Mouse (Mus musculus): ENCODE measurements around the gene Olfr1395. TPM values are rescaled to one million over a fixed set of nuclear protein-coding genes. Genes with fewer than 3 reads are reported as not detected.
"Not testable (repeated sequence)": the region's sequence is repeated elsewhere in the genome, so short reads cannot be mapped to it uniquely, and the experiment has no call there.

Olfr1395 gene
- polyA plus RNA-seq, 1 experiment from 2014 or later = not detected

DNA sequence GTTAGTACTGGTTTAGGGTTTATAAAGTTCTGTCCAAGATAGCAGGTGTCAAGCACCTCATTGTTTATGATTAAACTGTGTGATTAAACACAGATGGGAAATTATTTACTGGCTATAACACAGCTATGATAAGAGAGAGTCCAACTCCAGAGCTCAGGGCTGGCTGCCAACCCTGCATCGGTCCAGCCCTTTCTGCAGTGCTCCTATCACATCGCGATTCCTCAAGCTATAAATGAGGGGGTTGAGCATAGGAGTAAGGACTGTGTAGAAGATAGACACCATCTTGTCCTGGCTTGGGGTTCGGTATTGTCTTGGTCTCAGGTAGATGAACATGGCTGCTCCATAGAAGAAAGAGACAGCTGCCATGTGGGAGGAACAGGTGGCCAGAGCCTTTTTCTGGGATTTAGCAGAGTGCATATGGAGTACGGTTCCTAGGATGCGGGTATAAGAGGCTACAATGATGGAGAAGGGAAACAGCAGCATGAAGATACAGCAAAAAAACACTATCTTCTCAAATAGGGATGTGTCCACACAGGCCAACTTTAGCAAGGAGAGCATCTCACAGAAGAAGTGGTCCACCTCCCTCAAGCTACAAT lies 29.4 kb upstream of the Olfr1395 start:
- Histone ChIP-seq H3K9ac (no peak overlapping the region), H3K4me2 (no peak overlapping the region), H3K27me3 (no peaks in the 10 kb centered on the region), H3K36me3 (no peaks in the 10 kb centered on the region), H3K4me3 (no peak overlapping the region), H3K27ac (no peak overlapping the region), H3K4me1 (no peaks in the 10 kb centered on the region), H3K9me3 (no peaks in the 10 kb centered on the region)
- 76% methylated on average over 6 of the region's 6 CpGs for WGBS
- ATAC-seq (ENCODE audit: insufficient number of reproducible peaks, low FRiP score, low TSS enrichment, low read depth) = no peak

DNA sequence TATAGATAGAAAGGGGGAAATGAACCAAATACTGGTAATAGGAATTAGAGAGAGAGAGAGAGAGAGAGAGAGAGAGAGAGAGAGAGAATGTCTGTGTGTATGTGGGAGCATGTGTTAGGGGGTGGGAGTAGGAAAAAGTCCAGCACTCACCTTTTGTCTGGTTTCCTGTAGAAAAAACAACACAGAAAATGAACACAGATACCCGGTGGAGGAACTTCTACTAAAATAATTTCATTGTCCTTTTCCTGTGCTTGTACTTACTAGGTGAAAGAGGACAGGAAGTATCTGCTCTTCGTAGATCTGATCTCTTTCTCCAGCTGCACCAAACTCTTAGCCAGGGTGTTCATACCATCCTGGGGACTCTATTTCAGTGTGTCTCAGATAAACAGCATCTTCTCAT lies 27.9 kb upstream of the Olfr1395 start:
- Histone ChIP-seq H3K4me1 (no peaks in the 10 kb centered on the region), H3K9ac (no peak overlapping the region), H3K27ac (no peak overlapping the region), H3K9me3 (no peaks in the 10 kb centered on the region), H3K4me3 (no peak overlapping the region), H3K4me2 (no peak overlapping the region), H3K27me3 (no peaks in the 10 kb centered on the region), H3K36me3 (no peaks in the 10 kb centered on the region)
- ATAC-seq (ENCODE audit: insufficient number of reproducible peaks, low FRiP score, low TSS enrichment, low read depth) = no peak
- WGBS = 67% methylated on average over 2 of the region's 2 CpGs

DNA sequence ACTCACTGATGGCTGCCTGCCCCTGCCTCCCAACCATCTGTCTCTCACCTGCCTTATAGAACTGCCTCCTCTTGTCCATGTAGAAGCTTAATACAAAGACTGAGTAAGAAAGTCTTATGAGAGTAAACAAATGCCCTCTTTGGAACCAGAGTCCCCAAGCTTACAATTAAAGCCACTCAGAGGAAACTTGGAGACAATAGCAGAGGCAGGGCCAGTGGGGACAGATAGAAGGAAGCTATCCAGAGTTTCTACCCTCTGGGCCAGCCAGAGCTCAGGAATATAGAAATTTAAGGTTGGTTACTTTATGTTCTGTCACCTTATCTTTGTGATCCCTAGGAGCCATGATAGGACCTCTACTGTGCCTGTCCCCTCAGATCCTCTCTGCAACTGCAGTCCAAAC lies 27.3 kb upstream of the Olfr1395 start, which contains the start of gene Olfr1396:
Olfr1396 (minus strand) TSS at position 101 of the 400 bp plus-strand sequence.
- no peak for ATAC-seq (ENCODE audit: insufficient number of reproducible peaks, low FRiP score, low TSS enrichment, low read depth)
- Histone ChIP-seq H3K36me3 (no peaks in the 10 kb centered on the region), H3K4me3 (no peak within 1 kb of the TSS), H3K9me3 (no peaks in the 10 kb centered on the region), H3K4me1 (no peaks in the 10 kb centered on the region), H3K27ac (no peak within 1 kb of the TSS), H3K9ac (no peak within 1 kb of the TSS), H3K4me2 (no peak within 1 kb of the TSS), H3K27me3 (no peaks in the 10 kb centered on the region)

DNA sequence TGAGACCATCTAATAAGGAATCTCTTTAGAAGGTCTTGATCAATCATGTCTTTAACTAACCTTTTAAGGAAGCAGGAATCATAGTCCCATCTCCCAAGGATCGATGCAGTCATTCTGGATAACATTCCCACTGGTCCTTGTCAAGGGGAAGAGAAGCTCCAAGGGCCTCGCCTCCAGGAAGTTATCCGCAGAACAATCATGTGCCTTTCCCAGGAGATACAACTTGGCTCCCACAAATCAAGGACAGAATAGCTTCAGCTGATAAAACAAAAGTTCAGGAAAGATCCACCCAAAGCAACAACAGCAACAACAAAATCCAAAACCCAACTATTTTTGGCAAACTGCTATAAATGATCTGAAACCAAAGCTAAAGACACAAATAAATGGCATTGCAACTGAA lies 22.4 kb upstream of the Olfr1395 start:
- no peaks in the 10 kb centered on the region for H3K9me3 ChIP-seq
- no peaks in the 10 kb centered on the region for H3K4me1 ChIP-seq
- H3K9ac ChIP-seq = no peak overlapping the region
- no peaks in the 10 kb centered on the region for H3K27me3 ChIP-seq
- H3K27ac ChIP-seq = no peak overlapping the region
- H3K4me3 ChIP-seq = no peak overlapping the region
- H3K36me3 ChIP-seq = no peaks in the 10 kb centered on the region
- WGBS = 87% methylated on average over 3 of the region's 3 CpGs
- no peak for ATAC-seq (ENCODE audit: insufficient number of reproducible peaks, low FRiP score, low TSS enrichment, low read depth)
- no peak overlapping the region for H3K4me2 ChIP-seq

DNA sequence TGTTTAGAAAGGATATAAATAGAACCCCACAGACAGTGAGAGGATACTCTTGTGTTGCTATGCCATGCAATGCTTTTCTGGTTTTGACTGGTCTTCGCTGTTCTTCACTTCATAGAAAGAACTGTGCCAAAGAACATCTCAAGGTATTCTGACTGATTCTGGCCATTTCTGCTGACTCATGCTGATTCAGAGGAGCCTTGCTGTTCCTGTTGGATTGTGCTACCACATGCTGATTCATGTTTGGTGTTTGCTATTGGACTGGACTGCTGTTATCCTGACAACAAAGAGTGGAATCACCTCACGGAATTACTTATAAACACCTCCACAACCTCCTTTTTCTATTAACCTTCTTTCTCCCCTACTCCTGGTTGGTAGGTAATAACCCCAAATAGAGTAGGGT lies 17.9 kb upstream of the Olfr1395 start:
- H3K9me3 ChIP-seq = no peaks in the 10 kb centered on the region
- no peak overlapping the region for H3K4me2 ChIP-seq
- ATAC-seq (ENCODE audit: insufficient number of reproducible peaks, low FRiP score, low TSS enrichment, low read depth) = no peak
- no peak overlapping the region for H3K4me3 ChIP-seq
- H3K9ac ChIP-seq = no peak overlapping the region
- H3K4me1 ChIP-seq = no peaks in the 10 kb centered on the region
- H3K27me3 ChIP-seq = no peaks in the 10 kb centered on the region
- 85% methylated on average over 2 of the region's 2 CpGs for WGBS
- no peaks in the 10 kb centered on the region for H3K36me3 ChIP-seq
- H3K27ac ChIP-seq = no peak overlapping the region

DNA sequence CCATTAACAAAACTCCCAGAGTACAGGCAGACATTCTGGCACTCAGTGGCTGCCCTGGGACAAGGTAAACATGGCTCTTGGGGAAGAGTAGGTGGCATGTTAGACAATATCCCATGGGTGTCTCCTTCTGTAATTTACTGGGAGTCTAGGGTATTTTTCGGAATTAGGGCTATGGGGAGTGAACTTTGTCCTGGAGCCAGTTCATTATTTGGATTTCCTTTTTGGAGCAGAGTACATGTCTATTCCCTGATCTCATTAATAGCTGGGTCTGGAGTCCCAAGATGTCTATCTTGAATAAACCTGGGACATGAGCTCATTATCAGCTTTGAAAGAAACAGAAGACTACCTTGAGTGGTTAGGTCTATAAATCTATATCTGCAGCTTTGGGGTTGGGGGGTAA lies 12.0 kb downstream of the Olfr1395 start, which contains the start of gene Olfr1394:
Olfr1394 (plus strand) TSS at position 301 of the 400 bp plus-strand sequence.
- Histone ChIP-seq H3K4me3 (no peak within 1 kb of the TSS), H3K4me1 (no peaks in the 10 kb centered on the region), H3K27ac (no peak within 1 kb of the TSS), H3K9me3 (no peaks in the 10 kb centered on the region), H3K27me3 (no peaks in the 10 kb centered on the region), H3K36me3 (no peaks in the 10 kb centered on the region), H3K4me2 (no peak within 1 kb of the TSS), H3K9ac (no peak within 1 kb of the TSS)
- ATAC-seq (ENCODE audit: insufficient number of reproducible peaks, low FRiP score, low TSS enrichment, low read depth) = no peak
- 89% methylated on average over 1 of the region's 1 CpGs for WGBS

DNA sequence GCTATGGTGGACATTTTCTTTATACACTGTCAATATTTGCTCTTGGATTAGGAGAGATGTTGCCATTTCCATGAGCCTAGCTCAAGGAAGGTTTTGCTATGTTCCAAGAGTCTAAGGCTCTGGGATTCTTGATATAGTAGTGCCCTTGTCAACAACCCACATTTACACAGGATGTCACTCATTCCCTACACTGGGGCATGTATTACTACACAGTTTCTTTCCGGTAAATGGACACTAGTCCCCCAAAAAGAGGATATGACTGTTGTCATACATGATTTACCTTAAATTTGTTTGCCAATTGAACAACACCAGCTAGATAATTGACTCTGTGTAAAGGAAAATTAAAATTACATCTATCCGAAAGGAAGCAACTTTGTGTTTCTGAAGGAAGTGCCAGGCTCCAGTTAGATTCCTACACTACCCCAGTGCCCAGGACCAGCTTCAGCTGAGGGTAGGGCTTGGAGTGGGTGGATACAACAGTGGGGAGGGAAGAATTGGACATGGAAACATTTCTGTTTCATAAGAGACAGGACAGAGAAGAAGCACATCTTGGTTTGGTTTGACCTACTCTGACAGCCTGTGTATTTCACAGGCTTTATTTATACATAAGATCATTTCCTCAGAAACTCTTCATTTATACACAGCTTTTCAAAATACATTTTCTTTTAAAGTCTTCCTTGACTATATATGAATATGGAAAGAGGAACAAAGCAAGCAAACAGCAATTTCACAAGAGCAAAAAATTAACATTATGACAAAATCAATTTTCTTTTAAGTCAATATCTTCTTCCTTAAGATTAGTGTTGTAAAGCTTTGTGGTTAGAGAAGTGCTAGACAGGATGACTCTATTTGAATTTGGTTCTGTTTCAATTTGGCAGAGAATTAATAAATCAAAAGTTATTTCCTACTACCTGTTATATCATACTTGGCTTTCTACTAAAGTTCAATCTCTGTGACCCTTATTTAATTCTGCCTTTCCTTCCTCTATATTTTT lies 15.0 kb downstream of the Olfr1395 start:
- Histone ChIP-seq H3K9me3 (no peaks in the 10 kb centered on the region), H3K27ac (no peak overlapping the region), H3K4me2 (no peak overlapping the region), H3K36me3 (no peaks in the 10 kb centered on the region), H3K4me1 (no peaks in the 10 kb centered on the region), H3K4me3 (no peak overlapping the region), H3K27me3 (no peaks in the 10 kb centered on the region), H3K9ac (no peak overlapping the region)
- ATAC-seq (ENCODE audit: insufficient number of reproducible peaks, low FRiP score, low TSS enrichment, low read depth) = no peak
- 88% methylated on average over 2 of the region's 2 CpGs for WGBS

DNA sequence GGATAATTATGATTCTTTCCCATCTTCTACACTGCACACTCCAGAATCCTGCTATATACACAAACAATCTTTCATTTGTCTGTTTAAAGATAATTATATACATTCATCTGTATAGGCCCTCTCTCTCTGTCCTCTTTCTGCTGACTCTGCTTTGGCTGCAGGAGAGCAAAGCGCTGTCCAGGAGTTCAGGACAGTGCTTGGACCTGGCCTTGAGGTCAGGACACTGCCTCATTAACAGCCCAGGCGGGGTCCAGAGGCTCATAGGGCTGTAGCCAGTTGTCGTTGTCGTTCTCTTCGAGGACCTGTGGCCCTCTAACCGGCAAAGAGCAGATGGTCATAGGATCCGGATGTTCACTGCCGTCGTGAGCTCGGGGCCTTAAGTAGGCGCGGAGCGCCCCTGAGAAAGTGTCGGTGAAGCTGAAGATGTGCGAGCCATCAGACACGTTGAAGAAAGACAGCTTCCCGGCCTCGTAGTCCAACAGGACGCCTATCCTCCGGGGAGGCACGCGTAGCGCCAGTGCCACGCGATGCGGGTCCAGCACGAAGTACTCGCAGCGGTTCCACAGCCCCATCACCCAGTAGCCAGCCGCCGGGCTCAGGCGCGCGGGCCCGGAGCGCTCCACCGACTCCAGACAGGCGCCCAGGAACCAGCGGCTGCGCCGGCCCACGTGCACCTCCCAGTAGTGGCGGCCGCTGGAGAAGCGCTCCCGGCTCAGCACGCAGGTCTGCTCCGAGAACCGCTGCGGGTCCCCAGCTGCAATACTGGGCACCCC lies 27.0 kb downstream of the Olfr1395 start:
- Histone ChIP-seq H3K27ac (no peak overlapping the region), H3K4me2 (peak overlapping the region; percentile 49), H3K9me3 (no peaks in the 10 kb centered on the region), H3K4me3 (peak overlapping the region; percentile 28), H3K27me3 (peaks cover 31% of the 10 kb centered on the region), H3K4me1 (peaks cover 6% of the 10 kb centered on the region), H3K36me3 (no peaks in the 10 kb centered on the region), H3K9ac (no peak overlapping the region)
- no peak for ATAC-seq (ENCODE audit: insufficient number of reproducible peaks, low FRiP score, low TSS enrichment, low read depth)
- WGBS = 6% methylated on average over 50 of the region's 50 CpGs

DNA sequence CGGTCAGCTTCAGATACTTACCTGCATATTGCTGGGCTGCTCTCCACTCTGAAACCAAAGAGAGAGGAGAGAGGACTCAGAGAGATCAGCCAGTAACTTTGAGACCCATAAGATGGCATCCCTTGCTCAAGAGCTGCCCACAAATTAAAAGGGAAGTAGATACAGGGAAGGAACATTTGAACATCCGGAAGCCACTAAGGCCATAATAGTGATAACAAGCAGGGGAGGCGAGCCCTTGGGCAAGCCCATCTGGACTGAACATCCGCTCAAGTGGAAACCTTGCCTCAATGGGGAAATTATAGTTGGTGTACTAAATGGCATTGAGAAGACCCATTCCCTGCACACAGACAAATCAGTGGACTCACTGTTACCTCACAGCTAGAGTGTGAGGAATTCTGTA lies 28.5 kb downstream of the Olfr1395 start:
- WGBS = 90% methylated on average over 4 of the region's 4 CpGs
- Histone ChIP-seq H3K27ac (no peak overlapping the region), H3K4me3 (no peak overlapping the region), H3K4me1 (peaks cover 6% of the 10 kb centered on the region), H3K27me3 (peaks cover 31% of the 10 kb centered on the region), H3K9me3 (no peaks in the 10 kb centered on the region), H3K36me3 (no peaks in the 10 kb centered on the region), H3K4me2 (no peak overlapping the region), H3K9ac (no peak overlapping the region)
- no peak for ATAC-seq (ENCODE audit: insufficient number of reproducible peaks, low FRiP score, low TSS enrichment, low read depth)

DNA sequence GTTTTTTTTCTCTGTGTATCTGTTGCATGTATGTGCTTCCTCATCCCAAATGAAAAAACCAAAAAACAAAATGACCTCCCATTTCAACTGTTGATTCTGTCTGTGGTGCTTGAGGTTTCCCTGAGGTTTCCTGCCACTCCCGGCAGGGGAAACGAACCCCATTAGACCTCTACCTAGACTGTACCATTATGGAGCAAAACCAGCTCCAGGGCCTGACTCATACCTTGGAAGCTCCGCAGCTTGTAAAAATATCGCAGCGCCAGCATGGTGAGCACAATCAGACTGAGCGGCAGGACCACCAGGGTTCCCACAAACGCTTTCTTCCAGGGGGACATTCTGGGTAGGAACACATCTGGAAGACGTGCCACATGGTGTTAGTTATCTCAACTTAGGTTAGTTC lies 33.3 kb downstream of the Olfr1395 start:
- no peak overlapping the region for H3K27ac ChIP-seq
- H3K27me3 ChIP-seq = peaks cover 7% of the 10 kb centered on the region
- H3K4me2 ChIP-seq = no peak overlapping the region
- ATAC-seq (ENCODE audit: insufficient number of reproducible peaks, low FRiP score, low TSS enrichment, low read depth) = no peak
- no peaks in the 10 kb centered on the region for H3K36me3 ChIP-seq
- H3K4me1 ChIP-seq = no peaks in the 10 kb centered on the region
- no peaks in the 10 kb centered on the region for H3K9me3 ChIP-seq
- H3K9ac ChIP-seq = no peak overlapping the region
- 72% methylated on average over 8 of the region's 8 CpGs for WGBS
- no peak overlapping the region for H3K4me3 ChIP-seq

DNA sequence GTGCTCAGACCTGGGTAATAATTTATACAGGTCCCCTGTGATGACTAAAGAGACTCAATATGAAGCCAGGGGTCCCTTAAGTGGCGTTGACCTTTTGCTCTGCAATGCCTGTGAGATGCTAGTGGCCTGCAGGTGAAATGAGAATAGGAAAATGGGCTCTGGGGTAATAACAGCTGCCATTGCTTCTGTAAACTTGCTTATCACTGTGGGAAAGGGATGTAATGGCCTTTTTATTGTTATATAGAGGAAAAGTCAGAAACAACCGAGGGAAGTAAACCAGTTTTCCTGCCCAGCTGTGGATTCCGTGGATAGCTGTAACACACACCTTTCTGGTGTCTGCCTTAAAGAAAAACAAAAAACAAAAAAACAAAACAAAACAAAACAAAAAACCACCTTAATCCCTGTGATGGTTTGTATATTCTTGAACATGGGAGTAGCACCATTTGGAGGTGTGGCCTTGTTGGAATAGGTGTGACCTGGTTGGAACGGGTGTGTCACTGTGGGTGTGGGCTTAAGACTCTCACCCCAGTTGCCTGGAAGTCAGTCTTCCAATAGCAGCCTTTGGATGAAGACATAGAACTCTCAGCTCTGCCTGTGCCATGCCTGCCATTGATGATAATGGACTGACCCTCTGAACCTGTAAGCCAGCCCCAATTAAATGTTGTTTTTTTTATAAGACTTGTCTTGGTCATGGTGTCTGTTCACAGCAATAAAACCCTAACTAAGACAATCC lies 34.1 kb downstream of the Olfr1395 start:
- WGBS = 55% methylated on average over 4 of the region's 4 CpGs
- not testable (repeated sequence) for H3K27ac ChIP-seq; H3K4me3 ChIP-seq; H3K27me3 ChIP-seq; H3K36me3 ChIP-seq; ATAC-seq (ENCODE audit: insufficient number of reproducible peaks, low FRiP score, low TSS enrichment, low read depth); H3K4me2 ChIP-seq; H3K4me1 ChIP-seq; H3K9ac ChIP-seq; H3K9me3 ChIP-seq

All from limb, embryonic 15.5 days (tissue).